Mouse (Mus musculus) brown adipose tissue, adult 24 weeks (tissue): Measurements from ENCODE around the gene Psenen. TPM values are rescaled to one million over a fixed set of nuclear protein-coding genes. Genes with fewer than 3 reads are reported as not detected.

Experiments
- H3K27ac ChIP-seq: fragments of 200-500 bp; replicated peaks from 2 replicates; pipeline ENCODE4 v1.5.1; 2012; ENCODE audit warnings: low read depth, mild to moderate bottlenecking, low read length
- H3K4me1 ChIP-seq: fragments of 200-500 bp; 2 replicates; pipeline ENCODE4 v1.6.1; 2012; ENCODE audit warnings: low read length, mixed read lengths; ENCODE audit not compliant: control insufficient read depth, insufficient read depth, insufficient read length
- H3K4me3 ChIP-seq: fragments of 200-500 bp; 2 replicates; pipeline ENCODE4 v1.5.1; 2012; ENCODE audit warnings: low read depth, mild to moderate bottlenecking, low read length, moderate library complexity; ENCODE audit not compliant: insufficient read depth
- polyA plus RNA-seq: library from polyadenylated mRNA; stranded (reverse); fragments of >200 nt; gene quantifications from 2 replicates; pipeline ENCODE4 v1.2.4, GENCODE M21; 2012; ENCODE audit not compliant: missing spikeins, insufficient read depth, insufficient read length

Psenen gene
- 177 and 187 TPM in 2 replicates for polyA plus RNA-seq

- Histone ChIP-seq H3K4me1 (0 out of 2 replicates have a peak, but pooled peaks cover 7% of the 10 kb centered on the region), H3K27ac (peak within 1 kb of the TSS; percentile 87), H3K4me3 (peak within 1 kb of the TSS; percentile 84)
Observed at GRCm38 (mm10) chr7:30563117-30563905, at the start of gene Psenen, which contains the start of the genes U2af1l4 and Gm49396. TSS of gene Psenen (minus strand) at chr7:30563627. TSS of gene U2af1l4 (plus strand) at chr7:30563301. TSS of gene Gm49396 (plus strand) at chr7:30563344.

GRCm38 (mm10) chr7:30612654-30613402 is 49.4 kb upstream of the Psenen start, which contains the start of gene Upk1a:
TSS of gene Upk1a (minus strand) at chr7:30612847.
- Histone ChIP-seq H3K4me3 (no peak within 1 kb of the TSS), H3K4me1 (no peaks in the 10 kb centered on the region), H3K27ac (no peak within 1 kb of the TSS)

GRCm38 (mm10) chr7:30610043-30610442 is 46.6 kb upstream of the Psenen start:
- no peak overlapping the region for H3K27ac ChIP-seq
- H3K4me3 ChIP-seq = no peak overlapping the region
- H3K4me1 ChIP-seq = no peaks in the 10 kb centered on the region

DNA sequence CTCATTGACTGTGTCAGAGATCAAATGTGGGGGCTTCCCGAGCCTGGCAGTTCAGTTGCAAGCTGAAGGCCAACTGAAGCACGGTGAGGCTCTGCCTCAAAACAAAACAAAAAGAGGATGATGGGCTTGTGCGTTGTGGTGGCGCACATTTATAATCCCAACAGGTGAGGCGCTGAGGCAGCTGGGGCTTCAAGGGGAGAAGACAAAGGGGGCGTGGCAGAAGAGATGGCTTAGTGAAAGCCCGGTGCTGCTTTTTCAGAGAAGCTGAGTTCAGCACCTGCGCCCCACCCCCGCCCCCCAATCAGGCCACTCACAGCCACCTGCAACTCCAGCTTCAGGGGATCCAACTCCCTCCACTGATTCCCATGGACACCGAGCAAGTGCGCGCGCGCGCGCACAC is 45.0 kb upstream of the Psenen start:
- Histone ChIP-seq H3K27ac (no peak overlapping the region), H3K4me3 (no peak overlapping the region), H3K4me1 (no peaks in the 10 kb centered on the region)

- Histone ChIP-seq H3K4me3 (no peak overlapping the region), H3K4me1 (no peaks in the 10 kb centered on the region)
Observed at GRCm38 (mm10) chr7:30607706-30608309, 44.4 kb upstream of the Psenen start.

GRCm38 (mm10) chr7:30604944-30605343 is 41.5 kb upstream of the Psenen start:
- H3K4me1 ChIP-seq = no peaks in the 10 kb centered on the region
- no peak overlapping the region for H3K27ac ChIP-seq
- H3K4me3 ChIP-seq = no peak overlapping the region

More at GRCm38 (mm10) chr7:30607706-30608309, 44.4 kb upstream of the Psenen start:
- H3K27ac ChIP-seq = no peak overlapping the region

- Histone ChIP-seq H3K27ac (no peak overlapping the region), H3K4me1 (no peaks in the 10 kb centered on the region), H3K4me3 (no peak overlapping the region)
Observed at GRCm38 (mm10) chr7:30604424-30604823, 41.0 kb upstream of the Psenen start.

DNA sequence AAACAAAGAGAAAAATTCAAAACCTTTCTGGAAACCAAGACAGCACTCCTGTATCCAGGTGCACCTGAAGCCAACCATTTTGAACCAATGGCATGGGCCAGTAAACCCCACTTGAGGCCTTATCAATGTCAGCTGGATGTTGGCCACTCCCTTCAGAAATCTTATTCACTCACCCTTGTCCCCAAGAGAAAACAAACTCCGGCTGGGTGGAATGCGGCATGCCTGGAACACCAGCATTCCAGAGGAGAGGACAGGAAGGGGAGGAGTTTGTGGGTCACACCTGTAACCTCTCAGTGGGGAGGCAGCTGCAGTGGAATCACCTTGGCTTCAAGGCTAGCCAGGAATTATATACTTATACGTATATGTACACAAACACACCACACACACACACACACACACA is 39.2 kb upstream of the Psenen start:
- no peak overlapping the region for H3K27ac ChIP-seq
- H3K4me1 ChIP-seq = no peaks in the 10 kb centered on the region
- H3K4me3 ChIP-seq = no peak overlapping the region

GRCm38 (mm10) chr7:30600651-30601050 is 37.2 kb upstream of the Psenen start:
- no peaks in the 10 kb centered on the region for H3K4me1 ChIP-seq
- no peak overlapping the region for H3K4me3 ChIP-seq
- H3K27ac ChIP-seq = no peak overlapping the region

GRCm38 (mm10) chr7:30599933-30600353 is 36.5 kb upstream of the Psenen start:
- Histone ChIP-seq H3K4me1 (no peaks in the 10 kb centered on the region), H3K27ac (no peak overlapping the region), H3K4me3 (no peak overlapping the region)

DNA sequence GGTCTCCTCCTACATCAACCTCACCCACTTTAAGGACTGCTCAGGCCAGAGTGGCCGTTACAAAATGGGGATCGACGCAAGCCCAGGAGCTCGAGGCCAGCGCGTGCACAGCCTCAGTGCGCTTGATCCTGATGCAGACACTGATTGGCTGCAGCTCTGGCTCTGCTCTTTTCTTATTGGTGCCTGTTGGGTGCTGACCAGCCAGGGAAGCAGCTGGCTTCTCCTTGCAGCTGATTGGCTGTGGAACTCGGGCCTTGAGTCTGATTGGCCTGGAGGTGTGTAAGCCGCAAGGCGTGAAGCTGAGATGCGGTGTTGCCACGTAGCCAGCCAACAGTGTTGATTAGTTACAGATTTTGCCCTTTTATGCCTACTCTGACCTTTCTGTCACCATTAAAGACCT is 35.4 kb upstream of the Psenen start, which contains the start of gene Zbtb32:
Gene Zbtb32 (minus strand): TSS at position 124 of the 400 bp plus-strand sequence.
- no peaks in the 10 kb centered on the region for H3K4me1 ChIP-seq
- H3K27ac ChIP-seq = no peak within 1 kb of the TSS
- no peak within 1 kb of the TSS for H3K4me3 ChIP-seq

DNA sequence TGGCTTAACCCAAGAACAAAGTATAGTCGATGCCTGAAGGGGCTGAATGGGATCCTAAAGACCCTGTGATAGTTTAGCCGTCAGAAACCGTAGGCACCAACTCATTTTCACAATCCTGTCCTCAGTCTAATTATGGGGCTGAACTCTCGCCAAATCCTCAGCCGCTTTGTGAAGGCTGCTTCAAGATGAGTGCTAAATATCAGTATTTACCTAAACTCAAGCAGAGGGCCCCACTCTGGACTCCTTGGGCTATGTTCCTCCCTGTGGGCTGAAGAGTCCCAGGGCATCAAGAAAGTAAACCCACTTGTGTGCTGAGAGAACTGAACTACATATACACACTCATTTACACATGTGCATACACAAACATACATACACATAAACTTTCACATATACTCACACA is 33.4 kb upstream of the Psenen start:
- Histone ChIP-seq H3K27ac (no peak overlapping the region), H3K4me1 (no peaks in the 10 kb centered on the region)

GRCm38 (mm10) chr7:30596093-30596492 is 32.7 kb upstream of the Psenen start:
- Histone ChIP-seq H3K4me1 (no peaks in the 10 kb centered on the region), H3K4me3 (no peak overlapping the region), H3K27ac (no peak overlapping the region)

More for the DNA sequence above, 33.4 kb upstream of the Psenen start:
- H3K4me3 ChIP-seq = no peak overlapping the region

- no peak overlapping the region for H3K27ac ChIP-seq
- H3K4me3 ChIP-seq = no peak overlapping the region
- no peaks in the 10 kb centered on the region; the same call in 1 of the 2 replicates for H3K4me1 ChIP-seq
Observed at GRCm38 (mm10) chr7:30594510-30595024, 31.1 kb upstream of the Psenen start.
